ENCODE assay signal across 12 mouse cellular contexts in genomic region chr12:77193225-77193716, GRCm38 (mm10). TPM values are rescaled to one million over a fixed set of nuclear protein-coding genes. Genes with fewer than 3 reads are reported as not detected.
DNase-seq lines count a peak whose midpoint lies in the region; ATAC-seq and TF ChIP-seq lines count a peak whose summit lies in the region.
"Had no signal": no experiment of that assay in that cellular context is flagged by ENCODE, and none has a peak within 500 bp of the region (broad histone marks: within the 10 kb centered on the region; RNA-seq: fewer than 3 reads in every experiment).

No protein-coding gene starts in this region.

- H3K9ac ChIP-seq in heart, embryonic 15.5 days, result no peak overlapping the region
- no peak overlapping the region for H3K9ac ChIP-seq in lung, embryonic 15.5 days
- H3K9ac ChIP-seq in stomach, postnatal 0 days (ENCODE audit: low read length), result no peak overlapping the region
- H3K9ac ChIP-seq: liver, embryonic 15.5 days had no signal

- H3K36me3 ChIP-seq in heart, embryonic 15.5 days, result no peaks in the 10 kb centered on the region
- no peaks in the 10 kb centered on the region for H3K36me3 ChIP-seq in lung, embryonic 15.5 days
- no peaks in the 10 kb centered on the region for H3K36me3 ChIP-seq in stomach, postnatal 0 days (ENCODE audit: control insufficient read depth, insufficient read depth, low read length)
- H3K36me3 ChIP-seq: liver, embryonic 15.5 days had no signal

- no peak for TF ChIP-seq CTCF in stomach, postnatal 0 days (IDR thresholded peaks at IDR 0.05; ENCODE audit: low read depth)

- peak overlapping the region; percentile 18; the same call in 1 of the 2 replicates for H3K27ac ChIP-seq in heart, embryonic 15.5 days
- 0 out of 2 replicates have a peak overlapping the region, but pooled peaks have one; percentile 6 for H3K27ac ChIP-seq in lung, embryonic 15.5 days
- H3K27ac ChIP-seq in stomach, postnatal 0 days (replicated peaks), result peak overlapping the region; percentile 53
- H3K27ac ChIP-seq: liver, embryonic 15.5 days had no signal

- H3K27me3 ChIP-seq in heart, embryonic 15.5 days, result no peaks in the 10 kb centered on the region
- H3K27me3 ChIP-seq in lung, embryonic 15.5 days, result no peaks in the 10 kb centered on the region
- no peaks in the 10 kb centered on the region for H3K27me3 ChIP-seq in stomach, postnatal 0 days (ENCODE audit: control insufficient read depth, insufficient read depth, low read length)
- H3K27me3 ChIP-seq: liver, embryonic 15.5 days had no signal

- H3K9me3 ChIP-seq in heart, embryonic 15.5 days (replicated peaks), result no peaks in the 10 kb centered on the region
- no peaks in the 10 kb centered on the region for H3K9me3 ChIP-seq in lung, embryonic 15.5 days
- no peaks in the 10 kb centered on the region for H3K9me3 ChIP-seq in stomach, postnatal 0 days (ENCODE audit: control insufficient read depth, low read length)
- H3K9me3 ChIP-seq: liver, embryonic 15.5 days had no signal

- WGBS in heart, embryonic 15.5 days, result 37% methylated on average over 4 of the region's 4 CpGs
- WGBS in lung, embryonic 15.5 days, result 44% methylated on average over 4 of the region's 4 CpGs
- WGBS in stomach, postnatal 0 days, result 35% methylated on average over 4 of the region's 4 CpGs

- H3K4me3 ChIP-seq in heart, embryonic 15.5 days, result no peak overlapping the region
- no peak overlapping the region for H3K4me3 ChIP-seq in lung, embryonic 15.5 days
- H3K4me3 ChIP-seq in stomach, postnatal 0 days (ENCODE audit: low read depth, low read length), result no peak overlapping the region
- H3K4me3 ChIP-seq: liver, embryonic 15.5 days had no signal

- intact Hi-C loops in gastrocnemius, postnatal 36 days (cut with DNase I), result no loop called here

- no peak for TF ChIP-seq EP300 in stomach, postnatal 0 days (optimal IDR thresholded peaks at IDR 0.05)

- no peak overlapping the region for H3K4me2 ChIP-seq in heart, embryonic 15.5 days
- H3K4me2 ChIP-seq in lung, embryonic 15.5 days, result no peak overlapping the region
- no peak overlapping the region for H3K4me2 ChIP-seq in stomach, postnatal 0 days (replicated peaks; ENCODE audit: low read depth)
- H3K4me2 ChIP-seq: liver, embryonic 15.5 days had no signal

- ATAC-seq in heart, embryonic 15.5 days (replicated peaks; ENCODE audit: insufficient number of reproducible peaks, insufficient read depth, low FRiP score, low read depth), result peak; percentile 60
- no peak for ATAC-seq in lung, embryonic 15.5 days (ENCODE audit: borderline replicate concordance, extremely low read depth, low FRiP score, low TSS enrichment)
- ATAC-seq in stomach, postnatal 0 days (ENCODE audit: low FRiP score, low TSS enrichment), result no peak
- ATAC-seq: inflammation-experienced regulatory T-cells, adult 6 months had no signal

- DNase-seq in spleen, postnatal 36 days (ENCODE audit: low spot score in 2 of 2), result peak; percentile 21 to 25
- DNase-seq in spleen, adult 12 weeks (ENCODE audit: low spot score), result no peak
- peak; percentile 34 for DNase-seq in stomach, postnatal 0 days (ENCODE audit: low spot score)
- DNase-seq in gastrocnemius, postnatal 36 days, result no peak
- no peak for DNase-seq in cerebellum, postnatal 25 days
- no peak for DNase-seq in c-Kit-positive CD71-positive TER-119-positive erythroid progenitor cells, embryonic 14.5 days (ENCODE audit: low spot score)
- DNase-seq: midbrain, embryonic 14.5 days; right cerebral cortex, postnatal 4 days had no signal

- peaks cover 4% of the 10 kb centered on the region for H3K4me1 ChIP-seq in heart, embryonic 15.5 days (replicated peaks)
- no peaks in the 10 kb centered on the region for H3K4me1 ChIP-seq in lung, embryonic 15.5 days
- H3K4me1 ChIP-seq in stomach, postnatal 0 days (replicated peaks; ENCODE audit: control insufficient read depth, insufficient read depth), result no peaks in the 10 kb centered on the region

RNA-seq across cellular contexts. Expression of gene Fut8, which starts 44.7 kb away (rescaled TPM):
- polyA plus RNA-seq in heart, embryonic 15.5 days (2015; fragmentation: Nextera tagmentation; extraction: Ambion mirVana), result 14.3 and 21.0 TPM in 2 replicates
- 25.5 and 30.3 TPM in 2 replicates for polyA plus RNA-seq in lung, embryonic 15.5 days (2015; fragmentation: Nextera tagmentation; extraction: Ambion mirVana)
- 28.6 and 29.5 TPM in 2 replicates for polyA plus RNA-seq in stomach, postnatal 0 days (2015; fragmentation: Nextera tagmentation; extraction: Ambion mirVana)
- 10 to 100 TPM; 13.1 to 13.4 TPM for total RNA-seq in gastrocnemius, postnatal 36 days (2021)

Comparison
In these comparisons a context has a peak if more than half of its experiments do, and no peak if none do; other contexts are left out.
1. DNase-seq: peak in spleen, postnatal 36 days (2 of 2) and stomach, postnatal 0 days (single experiment); none in spleen, adult 12 weeks (single experiment), gastrocnemius, postnatal 36 days (0 of 2), cerebellum, postnatal 25 days (0 of 2) and c-Kit-positive CD71-positive TER-119-positive erythroid progenitor cells, embryonic 14.5 days (single experiment).
2. Peak in every context shown above with its lines, with median percentiles within 50 percentile points of each other: H3K27ac ChIP-seq.